Mouse (Mus musculus) heart, embryonic 14.5 days (tissue): ENCODE results near the gene Hcn2. TPM values are rescaled to one million over a fixed set of nuclear protein-coding genes. Genes with fewer than 3 reads are reported as not detected.

Experiments
- polyA plus RNA-seq: library from polyadenylated mRNA; unstranded; fragments of >200 nt; fragmentation: Nextera tagmentation; extraction: Ambion mirVana; gene quantifications from 2 replicates; pipeline ENCODE4 v1.2.1, GENCODE M21; 2014

The Hcn2 gene
- polyA plus RNA-seq, 1 experiment from 2014 or later = 0.05 TPM

Other genes starting within 250 kb of the Hcn2 start
- gene Vmn2r83, start 247.9 kb upstream of the Hcn2 start, polyA plus RNA-seq = not detected in 2 replicates
- 10.3 TPM in 2 replicates for gene Plpp2, start 182.8 kb upstream of the Hcn2 start, polyA plus RNA-seq
- 22.1 and 30.6 TPM in 2 replicates for gene Mier2, start 161.4 kb upstream of the Hcn2 start, polyA plus RNA-seq
- gene Theg, start 129.3 kb upstream of the Hcn2 start, polyA plus RNA-seq = not detected in 2 replicates
- not detected in 2 replicates for gene C2cd4c, start 102.6 kb upstream of the Hcn2 start, polyA plus RNA-seq
- gene Shc2, start 78.7 kb upstream of the Hcn2 start, polyA plus RNA-seq = 1.5 and 1.6 TPM in 2 replicates
- gene Odf3l2, start 70.9 kb upstream of the Hcn2 start, polyA plus RNA-seq = not detected in 2 replicates
- 1.00 and 1.8 TPM in 2 replicates for gene Madcam1, start 52.1 kb upstream of the Hcn2 start, polyA plus RNA-seq
- gene Tpgs1, start 47.3 kb upstream of the Hcn2 start, polyA plus RNA-seq = 44.5 and 48.2 TPM in 2 replicates
- gene Cdc34, start 34.4 kb upstream of the Hcn2 start, polyA plus RNA-seq = 106 and 109 TPM in 2 replicates
- gene Gzmm, start 27.6 kb upstream of the Hcn2 start, polyA plus RNA-seq = 0.77 and 0.94 TPM in 2 replicates
- 989 and 1,200 TPM in 2 replicates for gene Bsg, start 12.1 kb upstream of the Hcn2 start, polyA plus RNA-seq
- gene Polrmt, start 29.9 kb downstream of the Hcn2 start, polyA plus RNA-seq = 20.2 and 27.4 TPM in 2 replicates
- gene Fgf22, start 38.4 kb downstream of the Hcn2 start, polyA plus RNA-seq = 0.12 and 0.38 TPM in 2 replicates
- 54.4 and 62.5 TPM in 2 replicates for gene Rnf126, start 50.3 kb downstream of the Hcn2 start, polyA plus RNA-seq
- 19.9 and 21.1 TPM in 2 replicates for gene Fstl3, start 60.6 kb downstream of the Hcn2 start, polyA plus RNA-seq
- 0.08 TPM in 1 of 2 replicates, not detected in the other for gene Prss57, start 74.3 kb downstream of the Hcn2 start, polyA plus RNA-seq
- gene Palm, start 76.9 kb downstream of the Hcn2 start, polyA plus RNA-seq = 58.3 and 68.1 TPM in 2 replicates
- gene Misp, start 104.4 kb downstream of the Hcn2 start, polyA plus RNA-seq = 0.61 and 1.5 TPM in 2 replicates
- 62.7 and 78.9 TPM in 2 replicates for gene Ptbp1, start 137.8 kb downstream of the Hcn2 start, polyA plus RNA-seq
- gene Prtn3, start 157.8 kb downstream of the Hcn2 start, polyA plus RNA-seq = 1.4 and 2.0 TPM in 2 replicates
- gene Plppr3, start 158.0 kb downstream of the Hcn2 start, polyA plus RNA-seq = 6.9 and 9.4 TPM in 2 replicates
- 0.42 TPM in 1 of 2 replicates, not detected in the other for gene Elane, start 169.6 kb downstream of the Hcn2 start, polyA plus RNA-seq
- not detected in 2 replicates for gene Cfd, start 174.2 kb downstream of the Hcn2 start, polyA plus RNA-seq
- gene Med16, start 192.3 kb downstream of the Hcn2 start, polyA plus RNA-seq = 34.7 TPM in 2 replicates
- 4.6 TPM in 1 of 2 replicates, not detected in the other for gene Gm26602, start 194.2 kb downstream of the Hcn2 start, polyA plus RNA-seq
- gene Kiss1r, start 200.3 kb downstream of the Hcn2 start, polyA plus RNA-seq = 0.19 and 0.70 TPM in 2 replicates
- gene R3hdm4, start 204.6 kb downstream of the Hcn2 start, polyA plus RNA-seq = 96.7 and 98.5 TPM in 2 replicates
- gene Arid3a, start 210.4 kb downstream of the Hcn2 start, polyA plus RNA-seq = 1.9 and 2.8 TPM in 2 replicates
- 73.2 and 84.4 TPM in 2 replicates for gene Wdr18, start 243.5 kb downstream of the Hcn2 start, polyA plus RNA-seq